Mouse (Mus musculus) Muller cell, postnatal 12 days (primary cell): Measurements from ENCODE around the gene Cldn11.
"Not testable (repeated sequence)": the region's sequence is repeated elsewhere in the genome, so short reads cannot be mapped to it uniquely, and the experiment has no call there.

ENCODE experiments used
- DNase-seq: peaks from one replicate; pipeline ENCODE4 v3.0.0-alpha.2; 2015; ENCODE audit errors: inconsistent ontology term

Gene Cldn11

GRCm38 (mm10) chr3:31149706-31150105 lies at the start of gene Cldn11:
Gene Cldn11, plus strand, starts transcription at chr3:31149920.
- DNase-seq, result peak; percentile 66

GRCm38 (mm10) chr3:31100026-31100425 lies 49.7 kb upstream of the Cldn11 start:
- no peak for DNase-seq

GRCm38 (mm10) chr3:31100802-31101201 lies 48.9 kb upstream of the Cldn11 start:
- DNase-seq, result no peak

GRCm38 (mm10) chr3:31104936-31105335 lies 44.8 kb upstream of the Cldn11 start:
- DNase-seq, result no peak

- no peak for DNase-seq
Observed at GRCm38 (mm10) chr3:31106597-31106996, 43.1 kb upstream of the Cldn11 start.

GRCm38 (mm10) chr3:31107674-31108073 lies 42.0 kb upstream of the Cldn11 start:
- DNase-seq, result no peak

- peak; percentile 39 for DNase-seq
Observed at GRCm38 (mm10) chr3:31109108-31109507, 40.6 kb upstream of the Cldn11 start.

- DNase-seq, result no peak
Observed at GRCm38 (mm10) chr3:31123098-31123497, 26.6 kb upstream of the Cldn11 start.

GRCm38 (mm10) chr3:31126303-31126702 lies 23.4 kb upstream of the Cldn11 start:
- DNase-seq, result no peak

GRCm38 (mm10) chr3:31126848-31127247 lies 22.9 kb upstream of the Cldn11 start:
- no peak for DNase-seq

- DNase-seq, result no peak
Observed at GRCm38 (mm10) chr3:31129766-31130165, 20.0 kb upstream of the Cldn11 start.

- no peak for DNase-seq
Observed at GRCm38 (mm10) chr3:31133664-31134063, 16.1 kb upstream of the Cldn11 start.

GRCm38 (mm10) chr3:31134246-31134645 lies 15.5 kb upstream of the Cldn11 start:
- DNase-seq, result no peak

- DNase-seq, result no peak
Observed at GRCm38 (mm10) chr3:31134696-31135095, 15.0 kb upstream of the Cldn11 start.

GRCm38 (mm10) chr3:31136591-31136990 lies 13.1 kb upstream of the Cldn11 start:
- not testable (repeated sequence) for DNase-seq

- peak; percentile 59 for DNase-seq
Observed at GRCm38 (mm10) chr3:31138454-31139424, 11.0 kb upstream of the Cldn11 start.

- no peak for DNase-seq
Observed at GRCm38 (mm10) chr3:31141621-31142020, 8.1 kb upstream of the Cldn11 start.

- DNase-seq, result not testable (repeated sequence)
Observed at GRCm38 (mm10) chr3:31145222-31145621, 4.5 kb upstream of the Cldn11 start.

GRCm38 (mm10) chr3:31145641-31146290 lies 4.0 kb upstream of the Cldn11 start:
- peak; percentile 72 for DNase-seq

GRCm38 (mm10) chr3:31148595-31148994 lies 1.1 kb upstream of the Cldn11 start:
- no peak for DNase-seq

GRCm38 (mm10) chr3:31152108-31152507 lies 2.4 kb downstream of the Cldn11 start:
- no peak for DNase-seq

- no peak for DNase-seq
Observed at GRCm38 (mm10) chr3:31156126-31156525, 6.4 kb downstream of the Cldn11 start.

GRCm38 (mm10) chr3:31157776-31158175 lies 8.1 kb downstream of the Cldn11 start:
- DNase-seq, result no peak
